Mouse (Mus musculus) erythroid progenitor cell, adult 5-6 weeks (primary cell): ENCODE data around the gene Rffl. TPM values are rescaled to one million over a fixed set of nuclear protein-coding genes. Genes with fewer than 3 reads are reported as not detected.

Experiments
- ATAC-seq: replicated peaks from 2 replicates; pipeline ENCODE4 v1.8.0; 2016; ENCODE audit warnings: moderate number of reproducible peaks, mild to moderate bottlenecking, moderate TSS enrichment, inconsistent platforms; ENCODE audit not compliant: poor library complexity, low FRiP score, severe bottlenecking
- total RNA-seq, 2 experiments: library from RNA; stranded (forward) in 1 of 2; stranded (reverse) in 1 of 2; fragments of 150-400 nt in 1 of 2; fragments of 186-747, 209-891 nt in 1 of 2; gene quantifications; 2 replicates each; pipeline versions ENCODE4 v1.2.3 to v1.2.4; 2015 to 2017; ENCODE audit warnings: low replicate concordance in 2 of 2

The Rffl gene
- 57.4 and 59.5 TPM in 2 replicates for total RNA-seq (2015; ENCODE audit: low replicate concordance)
- 78.4 and 78.7 TPM in 2 replicates for total RNA-seq (2017; ENCODE audit: low replicate concordance)

DNA sequence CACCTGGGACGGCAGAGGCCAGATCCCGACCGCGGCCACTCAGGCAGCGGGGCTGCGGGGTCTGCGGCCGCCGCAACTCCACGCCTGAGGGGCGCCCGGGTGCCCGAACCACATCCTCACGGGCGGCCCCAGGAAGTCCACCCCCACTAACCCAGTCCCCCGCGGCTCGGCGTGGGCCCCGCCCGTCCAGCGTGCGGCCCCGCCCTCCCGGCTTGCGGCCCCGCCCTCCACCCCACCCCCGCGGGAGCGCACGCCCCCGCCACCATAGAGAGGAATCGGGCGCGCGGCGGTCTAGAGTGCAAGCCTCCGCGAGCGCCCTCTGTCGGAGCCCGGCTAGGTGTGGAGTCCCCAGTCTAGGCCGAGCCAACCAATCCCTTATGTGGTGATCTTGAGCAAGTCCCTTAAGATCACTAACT is at the start of gene Rffl:
Gene Rffl, minus strand, starts transcription at position 180 of the 416 bp plus-strand sequence.
- ATAC-seq = peak; percentile 82

- ATAC-seq = no peak
Measured at GRCm38 (mm10) chr11:82920768-82921167, 49.8 kb upstream of the Rffl start.

DNA sequence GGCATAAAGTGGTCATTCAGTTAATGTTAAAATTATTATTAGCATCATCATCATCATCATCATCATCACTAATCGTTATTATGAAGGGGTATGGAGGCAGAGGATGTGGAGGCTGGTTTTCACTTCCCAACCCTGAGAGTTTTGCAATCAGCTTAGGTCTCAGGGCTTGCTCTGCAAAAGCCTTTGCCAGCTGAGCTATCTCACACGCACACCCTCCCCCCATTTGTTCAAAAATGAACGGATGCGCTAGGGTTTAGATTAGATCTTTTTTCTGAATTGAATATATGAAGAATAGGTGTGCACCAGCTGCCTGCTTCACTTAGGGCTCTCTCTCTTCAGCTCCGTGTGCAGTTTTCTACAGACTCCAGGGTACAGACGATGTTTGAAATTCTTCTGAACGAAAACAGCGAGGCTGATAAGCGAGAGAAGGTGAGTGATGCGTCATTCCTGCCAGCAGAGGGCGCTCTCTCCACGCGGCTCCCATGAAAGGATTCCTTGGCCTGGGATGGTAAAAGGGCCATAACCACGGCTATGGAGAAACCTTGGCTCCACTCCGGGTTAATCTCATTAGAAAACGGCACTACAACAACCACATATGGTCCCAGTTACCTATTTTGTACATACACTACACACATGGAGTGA is 43.8 kb upstream of the Rffl start:
- ATAC-seq = peak; percentile 72

GRCm38 (mm10) chr11:82910679-82911389 is 39.8 kb upstream of the Rffl start:
- no peak for ATAC-seq

- no peak for ATAC-seq
Measured at GRCm38 (mm10) chr11:82910250-82910649, 39.2 kb upstream of the Rffl start, which contains the start of gene Unc45b. Unc45b (plus strand) TSS chr11:82910550.

DNA sequence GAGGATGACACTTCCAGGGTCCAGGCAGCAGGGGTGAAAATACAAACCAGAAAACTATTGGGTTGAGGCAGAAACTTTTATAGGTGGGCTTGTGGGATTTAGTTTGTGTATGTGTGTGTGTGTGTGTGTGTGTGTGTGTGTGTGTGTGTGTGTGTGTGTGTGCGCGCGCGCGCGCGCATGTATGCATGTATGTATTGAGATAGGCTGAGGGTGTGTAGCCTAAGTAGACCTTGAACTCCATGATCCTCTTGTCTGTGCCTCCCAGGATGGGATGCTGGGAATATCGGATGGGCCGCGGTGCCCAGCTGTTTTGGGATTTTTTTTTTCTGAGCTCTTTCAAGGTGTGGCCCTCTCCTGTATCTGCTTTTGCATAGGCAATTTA is 37.6 kb upstream of the Rffl start:
- no peak for ATAC-seq

DNA sequence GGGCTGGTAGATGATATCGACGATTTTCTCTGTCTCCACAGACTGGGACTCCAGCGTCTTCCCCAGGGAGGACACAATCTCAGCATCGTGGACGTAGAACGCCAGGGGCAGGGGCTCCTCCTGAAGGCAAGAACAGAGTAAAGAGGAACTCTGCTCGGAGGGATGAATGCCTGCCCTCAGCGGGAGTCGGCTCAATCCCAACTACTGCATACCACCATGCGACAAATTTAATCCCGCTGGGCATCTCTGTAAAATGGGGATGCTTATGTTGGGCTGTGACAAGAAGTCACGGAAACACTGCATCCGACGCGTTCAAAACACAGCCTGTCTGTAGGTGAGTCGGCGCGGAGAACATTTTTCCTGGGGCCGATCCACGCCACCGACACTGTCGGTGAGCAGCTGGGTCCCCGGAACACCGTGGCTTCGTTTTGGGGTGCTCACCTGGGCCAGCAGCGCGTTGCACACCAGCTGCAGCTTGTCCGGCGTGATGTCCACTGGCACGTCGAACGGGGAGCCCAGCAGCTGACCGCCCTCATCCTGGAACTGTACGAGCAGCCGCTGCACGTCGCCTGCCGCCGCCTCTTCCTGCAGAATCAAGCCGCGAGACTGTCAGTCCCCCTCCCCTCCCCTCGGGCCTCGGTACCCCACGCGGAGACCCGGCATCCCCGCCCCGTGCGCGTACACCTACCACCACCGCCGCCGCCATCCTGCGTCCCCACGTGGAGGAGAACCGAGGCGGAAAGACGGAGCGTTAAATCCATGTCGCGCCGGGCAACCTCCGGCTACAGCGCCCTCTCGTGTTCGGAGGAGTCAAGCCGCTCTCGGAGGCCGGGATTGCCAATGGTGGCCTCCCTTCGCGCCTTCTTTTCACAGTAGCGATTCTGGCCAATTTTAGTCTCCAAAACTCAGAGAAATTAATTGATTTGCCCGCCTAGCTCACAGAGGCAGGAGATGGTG is 36.9 kb upstream of the Rffl start, which contains the start of gene Nle1:
Gene Nle1, minus strand, starts transcription at position 761 of the 957 bp plus-strand sequence.
- peak; percentile 85 for ATAC-seq

- ATAC-seq = no peak
Measured at GRCm38 (mm10) chr11:82905816-82906215, 34.8 kb upstream of the Rffl start.

DNA sequence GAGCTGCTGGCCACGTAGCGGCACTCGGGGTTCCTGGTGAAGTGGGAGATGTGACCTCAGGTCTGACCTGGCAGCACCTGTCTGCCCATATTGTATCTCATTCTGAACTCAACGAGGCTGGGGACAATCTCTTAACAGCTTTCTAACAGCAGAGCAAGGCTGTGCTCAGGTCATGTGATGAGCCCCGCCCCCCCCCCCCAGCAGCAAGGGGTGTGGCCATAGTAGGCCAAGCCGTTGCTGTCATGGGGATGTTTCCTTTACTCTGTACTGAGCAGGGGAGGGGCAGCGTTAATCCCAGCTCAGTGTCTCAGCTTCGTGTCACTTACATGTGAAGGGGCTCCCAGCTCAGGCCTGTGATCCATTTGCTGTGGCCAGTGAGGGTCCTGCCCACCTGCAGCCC is 33.9 kb upstream of the Rffl start:
- ATAC-seq = no peak

GRCm38 (mm10) chr11:82901606-82902310 is 30.7 kb upstream of the Rffl start:
- ATAC-seq = no peak

DNA sequence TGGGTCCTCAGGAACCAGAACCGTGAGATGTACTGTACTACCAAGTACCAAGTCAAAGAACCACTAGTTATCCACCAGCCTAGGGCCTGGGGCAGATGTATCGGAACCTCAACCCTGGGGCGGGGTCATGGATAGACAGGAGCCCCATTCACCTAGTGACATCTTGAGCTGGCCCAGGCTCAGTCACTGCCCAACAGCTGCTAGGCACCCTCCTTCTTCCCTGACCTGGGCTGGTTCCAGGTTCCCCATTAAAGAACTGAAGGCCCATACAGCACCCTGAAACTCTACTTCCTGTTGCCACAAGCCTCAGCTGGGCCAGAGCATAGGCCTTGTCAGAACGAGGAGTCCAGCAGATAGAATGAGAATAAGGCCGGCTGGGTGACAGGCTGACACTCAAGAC is 28.7 kb upstream of the Rffl start:
- ATAC-seq = no peak

DNA sequence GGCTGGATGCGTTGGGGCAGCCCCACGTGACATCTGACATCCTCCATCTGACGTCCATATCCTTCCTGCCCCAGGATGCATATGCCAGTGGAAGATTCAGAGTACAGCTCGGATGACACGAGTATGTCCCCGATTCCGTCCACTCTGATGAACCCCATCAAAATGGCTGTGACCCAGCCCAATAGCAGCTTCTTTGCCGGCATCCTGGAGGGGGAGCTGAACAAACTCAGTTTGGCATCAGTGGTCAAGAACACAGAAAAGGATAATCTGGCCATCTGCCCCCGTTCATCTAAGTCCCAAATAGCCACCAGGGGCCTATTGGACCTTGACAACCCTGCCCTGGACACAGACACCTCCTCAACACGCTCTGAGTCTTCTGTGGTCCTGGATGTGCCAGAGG is 26.5 kb upstream of the Rffl start:
- no peak for ATAC-seq

DNA sequence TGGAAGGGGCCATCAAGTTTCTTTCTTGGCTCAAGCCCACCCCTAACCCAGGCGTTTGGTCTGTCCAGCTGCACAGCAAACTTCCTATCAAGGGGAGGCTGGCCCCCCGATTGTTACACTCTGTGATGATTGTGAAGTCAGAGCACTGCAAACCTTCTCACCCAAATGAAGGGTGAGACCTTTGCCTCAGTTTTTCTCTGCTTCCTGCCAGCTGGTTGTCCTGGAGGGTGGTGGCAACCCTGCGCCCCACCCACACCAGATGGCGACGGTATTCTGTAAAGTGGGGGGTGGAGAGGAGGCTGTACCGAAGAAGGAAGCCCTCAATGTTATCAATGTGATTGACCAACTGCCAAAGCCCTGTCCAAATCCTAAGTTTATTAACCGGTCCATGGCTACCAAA is 20.9 kb upstream of the Rffl start, which contains the start of gene Fndc8:
Gene Fndc8, plus strand, starts transcription at position 189 of the 400 bp plus-strand sequence.
- no peak for ATAC-seq

GRCm38 (mm10) chr11:82890342-82890762 is 19.3 kb upstream of the Rffl start, which contains the start of gene Rad51d:
Rad51d (minus strand) TSS chr11:82890614.
- peak; percentile 96 for ATAC-seq

- ATAC-seq = peak; percentile 32
Measured at GRCm38 (mm10) chr11:82889524-82890341, 18.7 kb upstream of the Rffl start.

DNA sequence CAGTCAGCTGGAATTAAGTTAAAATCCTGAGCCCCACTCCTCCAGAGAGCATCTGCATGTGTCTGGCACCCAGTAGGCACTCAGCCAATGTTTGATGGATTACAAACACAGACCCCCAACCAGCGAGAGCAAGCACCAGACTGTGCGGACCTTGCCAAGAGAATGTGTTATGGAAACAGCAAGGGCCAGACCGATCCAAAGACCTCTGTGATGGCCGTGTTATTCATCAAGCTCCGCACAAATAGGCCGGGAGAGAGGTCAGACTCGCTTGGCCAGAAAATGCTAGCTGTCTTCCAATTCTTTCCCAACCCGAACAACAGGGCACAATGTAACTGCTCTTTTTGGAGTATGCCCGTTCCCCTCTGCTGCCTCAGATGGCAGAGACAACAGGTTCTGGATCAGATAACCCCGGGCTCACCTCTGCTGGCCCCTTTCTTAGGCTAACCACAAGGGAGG is 17.5 kb upstream of the Rffl start:
- ATAC-seq = no peak

DNA sequence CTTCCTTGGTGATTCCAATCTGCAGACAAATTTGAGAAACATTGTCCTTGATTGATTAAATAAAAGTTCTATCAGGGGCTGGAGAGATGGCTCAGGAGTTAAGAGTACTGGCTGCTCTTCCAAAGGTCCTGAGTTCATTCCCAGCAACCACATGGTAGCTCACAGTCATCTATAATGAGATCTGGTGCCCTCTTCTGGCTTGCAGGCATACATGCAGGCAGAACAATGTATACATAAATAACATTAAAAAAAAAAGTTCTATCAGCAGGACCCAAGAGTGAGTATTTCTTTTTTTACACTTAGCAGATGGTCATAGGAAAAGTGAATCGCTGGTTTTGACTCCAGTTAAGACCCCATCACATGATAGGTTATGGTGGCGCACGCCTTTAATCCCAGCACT is 15.5 kb upstream of the Rffl start:
- ATAC-seq = no peak

- no peak for ATAC-seq
Measured at GRCm38 (mm10) chr11:82883180-82883579, 12.2 kb upstream of the Rffl start.
